Mouse (Mus musculus) MEL-GATA-1-ER (cell line): ENCODE measurements around the gene Mepce.
A peak's percentile ranks its signal among the peaks of the same experiment; 100 is the strongest.
"Not testable (repeated sequence)": the region's sequence is repeated elsewhere in the genome, so short reads cannot be mapped to it uniquely, and the experiment has no call there.

Experiments
- DNase-seq: peaks from one replicate; pipeline ENCODE4 v3.0.0-alpha.2; 2012; ENCODE audit warnings: low read depth; ENCODE audit errors: extremely low read depth

Mepce gene

GRCm38 (mm10) chr5:137787151-137787928, at the start of gene Mepce, which contains the start of gene Zcwpw1:
Gene Mepce, minus strand, starts transcription at chr5:137787655.
Gene Zcwpw1, plus strand, starts transcription at chr5:137787798.
- DNase-seq, result peak; percentile 88

GRCm38 (mm10) chr5:137837110-137837509, 49.7 kb upstream of the Mepce start:
- DNase-seq, result not testable (repeated sequence)

- DNase-seq, result no peak
Measured at GRCm38 (mm10) chr5:137836611-137837010, 49.2 kb upstream of the Mepce start.

- DNase-seq, result not testable (repeated sequence)
Measured at GRCm38 (mm10) chr5:137835966-137836520, 48.6 kb upstream of the Mepce start, which contains the start of gene Pilra. Gene Pilra, minus strand, starts transcription at chr5:137836281.

- DNase-seq, result no peak
Measured at GRCm38 (mm10) chr5:137833500-137833899, 46.0 kb upstream of the Mepce start.

- DNase-seq, result no peak
Measured at GRCm38 (mm10) chr5:137831506-137831905, 44.1 kb upstream of the Mepce start.

GRCm38 (mm10) chr5:137831106-137831505, 43.7 kb upstream of the Mepce start:
- no peak for DNase-seq

GRCm38 (mm10) chr5:137830238-137830637, 42.8 kb upstream of the Mepce start:
- DNase-seq, result no peak

- DNase-seq, result no peak
Measured at GRCm38 (mm10) chr5:137828694-137829093, 41.2 kb upstream of the Mepce start.

GRCm38 (mm10) chr5:137826421-137826820, 39.0 kb upstream of the Mepce start:
- no peak for DNase-seq

- no peak for DNase-seq
Measured at GRCm38 (mm10) chr5:137825971-137826370, 38.5 kb upstream of the Mepce start.

- no peak for DNase-seq
Measured at GRCm38 (mm10) chr5:137825030-137825429, 37.6 kb upstream of the Mepce start.

GRCm38 (mm10) chr5:137823455-137824045, 36.1 kb upstream of the Mepce start:
- DNase-seq, result no peak

- no peak for DNase-seq
Measured at GRCm38 (mm10) chr5:137822602-137823001, 35.1 kb upstream of the Mepce start.

GRCm38 (mm10) chr5:137822126-137822525, 34.7 kb upstream of the Mepce start:
- no peak for DNase-seq

GRCm38 (mm10) chr5:137817466-137818222, 30.2 kb upstream of the Mepce start:
- no peak for DNase-seq

GRCm38 (mm10) chr5:137808316-137808715, 20.9 kb upstream of the Mepce start:
- no peak for DNase-seq

GRCm38 (mm10) chr5:137806158-137806557, 18.7 kb upstream of the Mepce start:
- no peak for DNase-seq

- DNase-seq, result no peak
Measured at GRCm38 (mm10) chr5:137800917-137801316, 13.5 kb upstream of the Mepce start.

- no peak for DNase-seq
Measured at GRCm38 (mm10) chr5:137796606-137797005, 9.2 kb upstream of the Mepce start.

- no peak for DNase-seq
Measured at GRCm38 (mm10) chr5:137791553-137791952, 4.1 kb upstream of the Mepce start.
